Mouse (Mus musculus) kidney, postnatal 4 days (tissue): Measurements from ENCODE around the gene Tspan11.

Experiments
- DNase-seq, 2 experiments: peaks; one replicate each; pipeline ENCODE4 v3.0.0; 2021; ENCODE audit warnings: mixed read lengths in 2 of 2

The Tspan11 gene

DNA sequence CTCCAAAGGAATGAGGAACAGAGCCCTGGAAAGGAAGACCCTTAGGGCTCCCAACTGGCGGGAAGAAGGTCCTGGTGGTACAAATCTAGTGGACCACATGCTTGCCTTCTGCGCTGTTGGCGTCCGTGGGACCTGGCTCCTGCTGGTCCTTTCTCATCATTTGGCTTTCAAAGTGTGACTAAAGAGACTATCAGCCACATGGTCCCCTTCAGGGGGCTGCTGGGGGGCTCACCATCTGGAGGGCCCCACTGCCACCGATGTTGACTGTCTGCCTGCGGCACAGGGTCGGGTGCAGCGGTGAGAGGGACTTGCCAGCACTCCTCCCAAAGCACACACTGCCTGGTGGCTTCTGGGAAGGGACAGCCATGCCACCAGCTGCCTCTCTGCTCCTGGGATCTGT lies 105.6 kb downstream of the Tspan11 start:
- DNase-seq: no peak

DNA sequence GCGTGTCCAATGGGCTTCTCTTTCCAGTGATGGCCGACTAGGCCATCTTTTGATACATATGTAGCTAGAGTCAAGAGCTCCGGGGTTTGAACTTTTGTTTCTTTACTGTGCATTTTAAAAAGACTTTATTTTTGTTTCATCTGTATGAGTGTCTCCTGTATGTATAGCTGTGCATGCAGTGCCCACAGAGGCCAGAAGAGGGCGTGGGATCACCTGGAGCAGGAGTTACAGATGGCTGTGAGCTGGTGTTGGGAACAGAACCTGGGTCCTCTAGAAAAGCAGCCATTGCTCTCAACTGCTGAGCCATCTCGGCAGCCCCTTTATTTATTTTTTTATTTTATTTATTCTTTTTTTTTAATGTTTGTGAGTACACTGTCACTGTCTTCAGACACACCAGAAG lies 109.5 kb downstream of the Tspan11 start:
- no peak for DNase-seq

DNA sequence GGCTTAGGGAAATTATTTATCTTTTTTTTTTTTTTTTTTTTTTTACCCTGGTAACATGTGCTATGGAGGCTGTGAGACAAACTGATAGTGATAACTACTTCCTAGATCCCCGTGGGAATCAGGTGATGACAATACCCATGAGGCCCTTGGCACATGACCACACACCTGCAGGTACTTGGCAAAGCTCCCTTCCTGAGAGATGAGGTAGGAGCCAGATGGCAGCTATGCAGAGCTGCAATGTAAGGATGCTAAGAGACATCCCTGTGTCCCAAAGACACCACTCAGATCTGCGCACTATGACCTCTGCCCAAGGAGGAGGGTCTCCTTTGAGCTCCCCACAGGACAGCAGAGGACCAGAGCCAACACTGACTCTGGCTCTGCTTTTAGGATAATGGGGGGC lies 111.7 kb downstream of the Tspan11 start:
- DNase-seq: no peak

DNA sequence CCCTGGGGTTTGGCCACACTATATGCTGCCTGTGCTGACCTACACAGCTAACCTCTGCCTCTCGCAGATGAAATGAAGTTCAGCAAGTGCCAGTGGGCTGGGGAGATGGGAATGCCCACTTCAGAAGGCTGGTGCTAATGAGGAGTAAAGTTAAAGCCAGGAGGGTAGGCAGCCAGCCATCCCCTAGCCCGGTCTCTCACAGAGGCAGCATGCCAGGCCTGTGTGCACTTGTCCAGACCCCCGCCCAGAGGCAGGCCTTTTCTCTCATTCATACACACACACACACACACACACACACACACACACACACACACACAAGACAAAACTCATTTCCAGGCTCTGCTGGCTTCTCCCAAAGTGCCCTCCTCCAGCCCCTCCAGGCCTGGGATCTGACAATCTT lies 113.4 kb downstream of the Tspan11 start:
- no peak for DNase-seq

DNA sequence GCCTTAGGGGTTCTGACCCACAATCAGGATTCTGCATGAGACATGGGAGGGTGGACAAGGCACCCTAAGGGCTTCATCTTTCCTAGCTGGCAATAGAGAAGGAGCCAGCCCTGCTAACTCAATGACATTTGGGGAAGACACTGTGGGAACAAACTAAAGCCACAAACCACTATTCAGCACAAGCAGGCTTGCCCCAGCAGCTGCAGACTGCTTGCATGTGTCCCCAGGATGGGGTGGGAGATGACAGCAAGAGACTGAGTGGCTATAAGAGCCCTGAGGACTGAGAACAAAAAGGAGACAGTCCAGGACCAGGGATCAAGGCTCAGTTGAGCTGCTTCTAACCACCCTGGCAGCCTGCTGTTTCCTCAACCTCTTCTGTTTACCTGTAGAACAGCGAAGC lies 114.2 kb downstream of the Tspan11 start:
- no peak for DNase-seq

DNA sequence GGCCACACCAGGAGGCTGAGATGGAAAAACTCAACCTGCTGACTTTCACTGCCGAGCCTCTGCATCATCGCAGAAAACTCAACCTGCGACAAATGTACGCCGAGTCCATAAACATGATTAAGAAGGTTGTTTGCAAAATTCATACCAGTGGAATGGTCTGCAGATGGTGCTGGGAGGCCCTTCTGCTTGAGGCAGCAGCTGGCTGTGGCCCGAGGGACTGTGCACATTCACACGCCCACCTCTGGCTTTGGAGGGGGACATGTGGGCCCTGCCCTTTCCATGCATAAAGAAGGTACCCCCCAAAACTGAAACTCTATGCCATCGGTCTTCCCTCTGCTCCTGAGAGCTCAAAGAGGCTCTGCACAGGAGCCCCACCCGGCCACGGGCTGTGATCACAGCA lies 114.7 kb downstream of the Tspan11 start:
- DNase-seq: no peak

DNA sequence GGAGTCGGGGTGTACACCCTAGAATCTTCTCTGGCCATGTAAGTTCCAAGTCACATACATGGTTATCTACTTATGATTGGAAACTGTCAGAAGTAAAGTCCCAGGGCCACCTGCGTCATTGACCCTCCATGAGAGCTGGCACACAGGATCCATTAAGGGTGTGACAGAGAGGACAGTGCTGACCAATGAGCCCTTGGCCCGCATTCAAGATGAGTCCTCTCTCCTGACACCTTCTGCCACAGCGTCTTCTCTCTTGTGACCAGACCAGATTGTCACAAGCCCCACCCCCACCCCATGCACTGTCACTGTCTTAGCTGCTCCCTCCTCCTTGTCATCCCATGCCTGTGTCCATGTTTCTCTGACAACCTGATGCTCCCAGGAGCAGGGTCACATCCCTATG lies 115.3 kb downstream of the Tspan11 start:
- no peak for DNase-seq

DNA sequence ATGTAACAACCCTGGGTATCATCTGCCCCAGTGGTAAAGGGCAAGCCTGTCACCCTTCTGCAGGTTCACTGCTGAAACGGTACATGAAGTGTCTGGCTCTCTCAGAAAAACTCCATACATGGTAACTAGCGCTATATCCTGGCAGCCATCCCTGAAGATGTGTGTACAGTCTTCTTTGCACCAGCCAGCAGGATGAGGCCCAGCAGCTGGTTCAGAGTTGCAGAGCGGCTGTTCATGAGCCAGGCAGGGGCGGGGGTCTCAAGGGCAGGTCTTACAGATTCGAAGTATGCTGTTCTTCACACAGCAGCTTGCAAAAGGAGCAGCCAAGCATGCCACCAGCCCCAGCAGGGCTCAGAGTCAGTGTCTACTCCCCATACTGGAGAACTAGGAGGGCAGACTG lies 116.2 kb downstream of the Tspan11 start:
- DNase-seq: peak; percentile 42 to 47
